Mouse (Mus musculus): ENCODE measurements at regions not wholly inside any gene's neighbourhood (a gene's known extent, or its start where the extent isn't known, plus 50 kb on each side); places are given as distances from the start of the nearest gene placed in this dataset.

DNA sequence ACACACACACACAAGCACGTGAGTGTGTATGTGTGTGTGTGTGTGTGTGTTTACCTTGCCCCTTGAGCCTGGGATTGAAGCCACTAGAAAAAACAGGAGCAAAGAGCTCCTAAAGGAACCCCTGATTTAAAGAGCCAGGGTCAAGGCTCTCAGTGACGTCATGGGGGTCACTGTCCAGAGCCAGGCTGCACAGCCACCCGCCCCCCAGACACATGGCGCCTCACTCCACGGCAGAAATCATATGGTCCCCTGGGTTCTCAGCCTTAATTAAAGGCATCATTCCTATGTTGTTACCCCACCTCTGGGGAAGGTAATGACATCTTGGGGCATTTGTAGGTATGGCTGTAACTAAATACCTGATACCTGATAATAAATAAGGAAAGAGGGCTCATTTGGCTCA, 224.9 kb upstream of the Irx5 start:
- no peaks in the 10 kb centered on the region for H3K9me3 ChIP-seq (ENCODE audit: low read length)
- H3K9ac ChIP-seq (replicated peaks), result no peak overlapping the region
- no peak overlapping the region for H3K4me3 ChIP-seq (ENCODE audit: low read depth, low read length)
- 0 out of 2 replicates have a peak, but pooled peaks cover 2% of the 10 kb centered on the region for H3K4me1 ChIP-seq (ENCODE audit: insufficient read depth)
- no peak overlapping the region for H3K4me2 ChIP-seq (ENCODE audit: low read depth, low read length)
- no peak overlapping the region for H3K27ac ChIP-seq (ENCODE audit: low read depth)
- 75% methylated on average over 5 of the region's 5 CpGs for WGBS (ENCODE audit: insufficient replicate concordance)
- TF ChIP-seq EP300 (IDR thresholded peaks at IDR 0.05; ENCODE audit: low read depth), result no peak
- TF ChIP-seq CTCF (IDR thresholded peaks at IDR 0.05; ENCODE audit: low read depth), result no peak
- DNase-seq (no peak), ATAC-seq (no peak)
- no peaks in the 10 kb centered on the region for H3K36me3 ChIP-seq (replicated peaks; ENCODE audit: insufficient read depth, low read length)
- 0 out of 2 replicates have a peak, but pooled peaks cover 3% of the 10 kb centered on the region for H3K27me3 ChIP-seq (ENCODE audit: insufficient read depth, low read length)

DNA sequence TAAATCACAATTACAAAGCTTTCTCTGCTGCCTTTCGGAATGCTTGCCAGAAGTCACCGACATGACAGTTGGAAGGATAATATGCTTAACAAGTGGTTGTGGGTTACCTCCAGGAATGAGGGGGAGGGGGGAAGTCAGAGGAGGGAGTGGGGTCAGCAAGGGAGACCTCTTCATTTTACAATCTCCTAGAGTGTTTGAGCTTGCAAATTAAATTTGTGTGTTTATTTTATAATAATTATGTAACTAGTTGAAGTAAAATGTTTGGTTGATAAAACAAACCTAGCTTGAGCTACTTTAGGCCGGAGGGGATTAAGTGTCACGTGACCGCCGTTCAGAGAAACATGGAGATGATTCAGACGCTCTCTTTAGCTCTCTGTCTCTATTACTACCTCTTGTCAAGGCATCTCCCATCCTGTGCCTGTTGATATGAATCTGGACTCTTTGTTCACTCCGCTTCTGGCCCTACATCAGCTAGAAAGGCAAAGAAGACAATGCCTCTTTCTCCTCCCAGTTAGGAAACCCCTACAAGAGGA, 227.3 kb upstream of the Irx5 start:
- no peak for DNase-seq
- Histone ChIP-seq H3K27me3 (ENCODE audit: insufficient read depth, low read length) (0 out of 2 replicates have a peak, but pooled peaks cover 3% of the 10 kb centered on the region), H3K4me2 (ENCODE audit: low read depth, low read length) (no peak overlapping the region), H3K36me3 (replicated peaks; ENCODE audit: insufficient read depth, low read length) (no peaks in the 10 kb centered on the region), H3K9me3 (ENCODE audit: low read length) (no peaks in the 10 kb centered on the region), H3K27ac (ENCODE audit: low read depth) (no peak overlapping the region), H3K9ac (replicated peaks) (no peak overlapping the region), H3K4me1 (ENCODE audit: insufficient read depth) (0 out of 2 replicates have a peak, but pooled peaks cover 2% of the 10 kb centered on the region), H3K4me3 (ENCODE audit: low read depth, low read length) (no peak overlapping the region)
- TF ChIP-seq EP300 (IDR thresholded peaks at IDR 0.05; ENCODE audit: low read depth) (no peak), CTCF (IDR thresholded peaks at IDR 0.05; ENCODE audit: low read depth) (no peak)
- WGBS (ENCODE audit: insufficient replicate concordance), result 76% methylated on average over 8 of the region's 8 CpGs
- no peak for ATAC-seq

DNA sequence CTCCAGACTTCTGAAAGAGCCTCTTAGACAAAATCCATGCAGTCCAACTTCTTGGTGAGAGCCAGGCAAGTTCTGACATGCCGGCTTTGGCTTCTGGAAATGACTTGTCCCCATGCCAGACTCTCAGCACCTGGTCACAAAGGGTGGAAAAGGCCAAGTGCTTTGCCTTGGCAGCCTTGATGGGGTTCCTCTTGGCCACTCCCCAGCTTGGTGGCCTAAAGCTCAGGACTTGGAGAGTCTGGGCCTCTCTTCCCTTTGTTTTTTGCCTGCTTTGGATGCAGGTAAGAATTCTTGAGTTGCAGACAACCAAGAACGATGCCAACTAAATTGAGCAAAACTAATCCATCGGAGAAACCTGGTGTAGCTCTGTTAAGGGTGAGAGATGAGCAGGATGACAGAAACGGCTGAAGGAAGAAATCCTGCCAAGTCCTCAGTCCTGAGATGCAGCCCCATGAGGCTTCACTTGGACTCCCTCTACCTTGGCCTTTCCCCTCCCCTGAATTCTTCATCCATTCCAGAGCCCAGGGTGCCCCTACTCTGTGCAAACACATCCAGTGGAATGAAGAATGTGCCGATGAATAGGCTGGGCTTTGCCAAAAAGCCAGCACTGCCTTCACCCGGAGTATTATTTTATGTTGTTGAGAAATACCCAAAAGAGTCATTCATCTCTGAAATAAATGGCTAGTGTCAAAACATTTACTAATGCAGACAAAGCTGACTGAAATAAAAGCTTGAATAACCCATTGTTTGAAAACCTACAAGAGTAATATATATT, 228.0 kb upstream of the Irx5 start:
- no peak for ATAC-seq
- TF ChIP-seq EP300 (IDR thresholded peaks at IDR 0.05; ENCODE audit: low read depth), result no peak
- Histone ChIP-seq H3K36me3 (replicated peaks; ENCODE audit: insufficient read depth, low read length) (no peaks in the 10 kb centered on the region), H3K9me3 (ENCODE audit: low read length) (no peaks in the 10 kb centered on the region), H3K27me3 (ENCODE audit: insufficient read depth, low read length) (0 out of 2 replicates have a peak, but pooled peaks cover 3% of the 10 kb centered on the region), H3K4me2 (ENCODE audit: low read depth, low read length) (no peak overlapping the region), H3K27ac (ENCODE audit: low read depth) (no peak overlapping the region), H3K9ac (replicated peaks) (no peak overlapping the region), H3K4me1 (ENCODE audit: insufficient read depth) (0 out of 2 replicates have a peak, but pooled peaks cover 2% of the 10 kb centered on the region), H3K4me3 (ENCODE audit: low read depth, low read length) (no peak overlapping the region)
- no peak for DNase-seq
- 67% methylated on average over 6 of the region's 6 CpGs for WGBS (ENCODE audit: insufficient replicate concordance)

DNA sequence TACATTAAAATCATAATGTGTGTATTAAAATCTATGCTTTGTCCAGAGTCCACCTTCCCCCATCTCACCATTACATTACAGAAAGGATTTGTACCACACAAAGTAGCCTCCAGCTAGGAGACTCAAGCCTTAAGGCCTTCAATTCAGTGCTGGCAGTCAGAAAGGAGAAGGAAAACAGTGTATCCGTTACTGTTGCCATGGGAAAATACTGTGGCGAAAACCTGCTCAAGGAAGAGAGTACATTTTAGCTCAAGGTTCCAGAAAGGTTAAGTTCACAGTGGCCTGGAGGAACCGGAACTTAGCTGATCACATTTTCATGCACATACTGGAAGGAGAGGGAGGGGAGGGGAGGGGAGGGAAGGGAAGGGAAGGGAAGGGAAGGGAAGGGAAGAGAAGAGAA, 231.8 kb upstream of the Irx5 start:
- no peaks in the 10 kb centered on the region for H3K9me3 ChIP-seq (ENCODE audit: low read length)
- H3K36me3 ChIP-seq (replicated peaks; ENCODE audit: insufficient read depth, low read length), result no peaks in the 10 kb centered on the region
- TF ChIP-seq EP300 (IDR thresholded peaks at IDR 0.05; ENCODE audit: low read depth) (no peak), CTCF (IDR thresholded peaks at IDR 0.05; ENCODE audit: low read depth) (no peak)
- WGBS (ENCODE audit: insufficient replicate concordance), result 54% methylated on average over 3 of the region's 3 CpGs
- no peak overlapping the region for H3K4me2 ChIP-seq (ENCODE audit: low read depth, low read length)
- H3K27ac ChIP-seq (ENCODE audit: low read depth), result no peak overlapping the region
- no peak for DNase-seq
- no peak for ATAC-seq
- H3K4me3 ChIP-seq (ENCODE audit: low read depth, low read length), result no peak overlapping the region
- no peak overlapping the region for H3K9ac ChIP-seq (replicated peaks)
- H3K27me3 ChIP-seq (ENCODE audit: insufficient read depth, low read length), result no peaks in the 10 kb centered on the region
- no peaks in the 10 kb centered on the region for H3K4me1 ChIP-seq (ENCODE audit: insufficient read depth)

DNA sequence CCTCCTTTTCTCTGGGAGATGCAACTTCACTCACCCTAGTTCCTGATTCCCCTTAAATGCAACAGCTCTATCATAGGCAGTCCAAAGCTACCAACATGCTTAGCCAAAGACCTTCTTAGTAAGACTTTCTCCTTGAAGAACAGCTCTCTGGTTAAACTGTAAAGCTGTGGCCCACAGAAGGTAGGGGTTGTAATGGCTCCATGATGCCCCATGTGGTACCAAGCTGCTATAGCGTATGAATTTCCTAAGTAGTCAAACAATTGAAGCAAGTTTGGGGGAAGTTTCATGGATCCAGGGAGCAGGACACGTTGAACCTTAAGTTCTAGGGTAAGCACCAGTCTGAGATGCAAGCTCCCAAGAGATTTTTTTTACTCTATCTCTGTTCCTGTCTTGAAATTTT, 236.1 kb upstream of the Irx5 start:
- Histone ChIP-seq H3K4me2 (ENCODE audit: low read depth, low read length) (no peak overlapping the region), H3K36me3 (replicated peaks; ENCODE audit: insufficient read depth, low read length) (no peaks in the 10 kb centered on the region), H3K9ac (replicated peaks) (no peak overlapping the region), H3K4me3 (ENCODE audit: low read depth, low read length) (no peak overlapping the region), H3K4me1 (ENCODE audit: insufficient read depth) (no peaks in the 10 kb centered on the region), H3K27me3 (ENCODE audit: insufficient read depth, low read length) (no peaks in the 10 kb centered on the region), H3K27ac (ENCODE audit: low read depth) (no peak overlapping the region), H3K9me3 (ENCODE audit: low read length) (no peaks in the 10 kb centered on the region)
- DNase-seq (no peak), ATAC-seq (no peak)
- WGBS (ENCODE audit: insufficient replicate concordance), result 37% methylated on average over 2 of the region's 2 CpGs
- TF ChIP-seq EP300 (IDR thresholded peaks at IDR 0.05; ENCODE audit: low read depth), result no peak
- TF ChIP-seq CTCF (IDR thresholded peaks at IDR 0.05; ENCODE audit: low read depth), result peak; percentile 39

DNA sequence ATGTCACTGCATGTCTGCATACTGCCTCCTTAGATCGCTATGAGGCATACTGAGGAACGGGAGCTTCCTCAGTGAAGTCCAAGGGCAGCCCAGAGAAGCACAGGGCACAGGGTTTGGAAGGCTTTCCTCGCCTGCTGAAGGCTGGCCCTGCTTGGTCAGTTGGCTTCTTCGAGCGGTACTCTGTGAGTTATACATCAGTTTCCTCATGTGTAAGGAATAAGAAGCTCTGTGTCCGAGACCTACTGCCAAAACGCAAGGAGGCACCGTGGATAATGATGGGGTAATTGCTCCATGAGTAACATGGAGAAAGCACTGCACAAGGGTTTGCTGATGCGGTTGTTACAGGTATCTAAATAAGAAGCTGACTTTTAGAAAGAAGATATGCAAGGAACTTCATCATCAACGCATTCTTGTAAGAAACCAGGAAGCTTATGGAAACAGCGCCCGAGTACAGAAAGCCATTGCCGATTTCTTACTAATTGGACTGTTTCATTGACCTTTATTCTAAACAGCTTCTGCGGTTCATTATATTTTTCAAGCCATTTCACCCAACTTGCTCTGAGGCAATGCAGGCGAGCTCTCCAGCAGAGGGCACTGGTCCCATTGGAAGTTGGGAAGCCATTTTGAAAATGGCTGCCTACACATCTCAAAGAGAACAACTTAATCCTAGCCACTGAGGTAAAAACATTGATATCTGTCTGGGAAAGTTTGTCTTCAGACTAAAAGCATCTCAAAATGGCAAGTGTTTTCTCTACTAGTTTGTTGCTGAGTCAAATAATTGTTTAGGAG, 241.8 kb upstream of the Irx5 start:
- H3K4me1 ChIP-seq (ENCODE audit: insufficient read depth), result no peaks in the 10 kb centered on the region
- no peak overlapping the region for H3K4me2 ChIP-seq (ENCODE audit: low read depth, low read length)
- no peak for DNase-seq
- H3K9me3 ChIP-seq (ENCODE audit: low read length), result no peaks in the 10 kb centered on the region
- no peak for ATAC-seq
- H3K9ac ChIP-seq (replicated peaks), result no peak overlapping the region
- no peak overlapping the region for H3K27ac ChIP-seq (ENCODE audit: low read depth)
- no peaks in the 10 kb centered on the region for H3K27me3 ChIP-seq (ENCODE audit: insufficient read depth, low read length)
- H3K36me3 ChIP-seq (replicated peaks; ENCODE audit: insufficient read depth, low read length), result no peaks in the 10 kb centered on the region
- TF ChIP-seq EP300 (IDR thresholded peaks at IDR 0.05; ENCODE audit: low read depth) (no peak), CTCF (IDR thresholded peaks at IDR 0.05; ENCODE audit: low read depth) (no peak)
- 84% methylated on average over 15 of the region's 15 CpGs for WGBS (ENCODE audit: insufficient replicate concordance)
- no peak overlapping the region for H3K4me3 ChIP-seq (ENCODE audit: low read depth, low read length)

All from liver, postnatal 0 days (tissue).